Mouse (Mus musculus) ovary, postnatal 36 days (tissue): ENCODE results near the gene Tmem259.
A peak's percentile ranks its signal among the peaks of the same experiment; 100 is the strongest.

Source experiments
- DNase-seq: peaks from one replicate; pipeline ENCODE4 v3.0.0; 2022; ENCODE audit warnings: low spot score, mixed read lengths

Tmem259 gene

DNA sequence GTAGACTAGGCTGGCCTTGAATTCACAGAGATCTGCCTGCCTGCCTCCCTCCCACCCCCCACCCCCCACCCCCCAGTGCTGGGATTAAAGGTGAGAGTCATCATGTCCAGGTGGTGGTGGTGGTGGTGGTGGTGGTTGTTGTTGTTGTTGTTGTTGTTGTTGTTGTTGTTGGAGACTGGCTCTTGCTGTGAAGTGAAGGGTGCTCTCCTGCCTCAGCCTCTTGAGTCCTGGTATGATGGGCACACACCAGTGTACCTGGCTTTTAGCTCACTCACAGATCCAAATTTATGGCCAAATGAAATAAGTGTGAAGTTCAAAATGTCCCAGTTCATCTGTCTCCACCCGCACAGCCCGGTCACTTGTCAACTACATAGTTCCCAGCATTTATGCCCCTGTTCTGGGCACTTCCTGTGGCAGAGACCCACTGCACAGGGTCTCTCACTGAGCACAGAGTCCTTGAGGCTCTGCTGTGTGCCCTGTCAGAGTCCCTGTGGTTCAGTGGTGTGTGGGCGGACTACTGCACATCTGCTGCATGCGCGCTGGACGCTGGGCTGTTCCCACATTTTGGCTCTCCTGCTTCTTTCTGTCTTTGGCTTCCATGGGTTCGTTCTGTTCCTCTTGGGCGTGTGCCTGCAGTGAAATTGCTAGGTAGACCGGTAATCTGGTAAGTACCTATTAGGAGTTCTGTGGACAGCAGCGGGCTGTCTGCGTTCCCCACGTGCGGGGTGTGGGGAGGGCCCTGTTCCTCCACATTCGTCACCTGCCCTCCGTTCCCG is 49.1 kb downstream of the Tmem259 start:
- no peak for DNase-seq

DNA sequence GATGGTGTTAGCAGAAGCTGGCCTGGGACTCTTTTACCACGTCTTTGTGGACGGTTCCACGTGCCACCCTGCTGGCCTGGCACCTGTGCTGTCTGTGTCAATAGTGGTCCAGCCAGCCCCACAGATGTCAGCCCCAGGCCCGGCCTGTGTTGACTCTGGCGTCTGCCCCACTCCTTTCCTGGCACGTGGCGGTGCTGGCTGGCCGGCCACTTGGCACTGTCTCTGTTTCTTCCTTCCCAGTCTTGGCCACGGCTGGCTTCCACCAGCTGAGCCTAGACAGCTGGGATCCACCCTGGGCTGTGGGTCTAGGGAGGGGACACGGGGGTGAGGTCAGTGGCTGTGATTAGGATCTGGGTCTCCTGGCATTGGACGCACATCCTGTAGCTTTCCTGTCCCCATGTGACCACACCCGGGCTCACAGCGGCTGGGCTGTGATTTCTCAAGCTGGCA is 49.8 kb downstream of the Tmem259 start:
- DNase-seq, result peak; percentile 75

DNA sequence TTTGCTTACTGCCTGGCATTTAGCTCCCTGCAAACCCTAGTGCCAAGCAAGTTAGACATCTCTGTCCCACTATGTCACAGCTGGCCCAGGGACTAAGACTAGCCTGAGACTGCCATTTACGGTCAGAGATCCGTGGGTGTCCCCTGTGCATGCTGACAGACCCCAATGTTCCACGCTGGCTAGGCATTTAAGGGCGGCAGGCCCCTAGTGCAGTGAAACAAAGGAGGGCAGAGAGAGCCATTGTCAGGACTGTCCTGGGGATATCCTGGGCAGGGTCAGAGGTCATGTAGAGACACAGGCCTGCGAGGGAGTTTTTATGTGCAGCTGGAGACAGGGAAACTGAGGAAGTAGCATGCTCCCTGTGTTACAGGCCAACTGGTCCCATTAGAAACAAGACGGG is 50.3 kb downstream of the Tmem259 start:
- no peak for DNase-seq

- no peak for DNase-seq
These were observed 50.9 kb downstream of the Tmem259 start for GRCm38 (mm10) chr10:79933145-79933679.

DNA sequence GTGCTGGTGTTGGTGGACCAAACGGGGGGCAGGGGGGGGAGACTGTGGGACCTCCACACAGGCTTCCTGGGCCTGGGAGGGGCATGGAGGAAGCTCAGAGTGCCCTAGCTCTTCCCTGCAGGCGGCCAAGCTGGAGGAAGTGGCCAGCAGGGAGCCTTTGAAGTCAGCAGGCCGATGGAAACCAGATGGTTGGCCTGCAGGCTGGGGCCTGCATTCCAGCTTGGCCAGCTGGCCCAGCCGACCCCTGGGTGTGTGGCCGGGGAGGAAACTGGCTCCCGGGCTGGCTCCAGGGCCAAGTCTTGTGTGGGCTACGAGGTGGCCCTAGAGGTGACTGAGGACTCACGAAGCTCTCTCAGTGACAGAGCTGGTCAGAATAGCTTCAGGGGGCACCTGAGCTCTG is 51.4 kb downstream of the Tmem259 start:
- peak; percentile 52 for DNase-seq

DNA sequence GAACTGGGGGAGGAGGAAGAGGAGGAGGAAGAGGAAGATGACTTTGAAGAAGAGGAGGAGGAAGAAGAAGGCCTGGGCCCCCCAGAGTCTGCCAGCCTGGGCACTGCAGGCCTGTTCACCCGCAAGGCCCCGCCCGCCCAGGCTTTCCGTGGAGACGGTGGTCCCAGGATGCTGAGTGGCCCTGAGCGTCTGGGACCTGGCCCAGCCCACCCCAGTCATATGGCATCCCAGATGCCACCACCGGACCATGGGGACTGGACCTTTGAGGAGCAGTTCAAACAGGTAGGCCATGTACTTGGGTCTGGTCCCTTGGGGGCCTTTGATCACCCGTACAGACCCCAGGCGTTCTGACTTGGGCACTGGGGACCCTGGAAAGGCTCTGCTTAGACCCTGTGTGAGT is 52.3 kb downstream of the Tmem259 start:
- no peak for DNase-seq

- no peak for DNase-seq
These were observed 53.3 kb downstream of the Tmem259 start for GRCm38 (mm10) chr10:79930826-79931186.

GRCm38 (mm10) chr10:79929967-79930825 is 53.9 kb downstream of the Tmem259 start:
- DNase-seq, result no peak

DNA sequence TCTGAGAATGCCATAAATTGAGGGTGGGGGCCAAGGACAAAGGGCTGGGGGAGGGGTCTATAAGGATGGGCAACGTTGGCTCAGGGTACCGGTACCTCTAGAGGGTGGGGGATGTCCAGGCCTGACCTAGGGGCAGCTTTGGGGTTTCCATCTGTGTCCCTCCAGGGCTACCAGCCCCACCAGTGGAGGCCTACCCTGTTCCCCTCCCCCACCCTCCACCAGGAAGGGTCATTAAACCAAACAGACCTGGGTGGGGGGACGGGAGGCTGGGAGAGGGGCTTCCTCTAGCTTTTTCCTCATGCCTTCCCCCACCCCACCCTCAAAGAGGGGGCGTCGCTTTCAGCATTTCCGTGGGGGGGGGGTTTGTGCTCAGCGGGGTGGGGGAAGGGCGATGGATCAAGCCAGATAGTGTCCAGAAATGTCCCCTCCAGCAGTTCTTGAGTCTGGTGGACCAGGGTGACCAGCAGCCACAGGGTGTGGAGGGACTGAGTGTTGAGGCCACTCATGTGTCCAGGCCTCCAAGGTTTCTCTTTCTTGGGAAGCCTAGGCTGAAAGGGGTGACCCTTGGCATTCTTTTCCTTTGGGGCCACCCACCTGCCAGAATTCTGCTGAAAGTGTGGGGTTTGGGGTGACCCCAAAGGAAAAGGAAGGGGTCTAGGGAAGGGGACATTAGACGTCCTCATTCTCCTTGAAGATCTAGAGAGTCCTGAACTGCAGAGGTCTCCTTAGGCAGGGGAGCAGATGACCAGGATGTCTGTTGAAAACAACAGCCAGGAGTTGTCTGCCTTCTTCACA is 55.0 kb downstream of the Tmem259 start:
- no peak for DNase-seq

DNA sequence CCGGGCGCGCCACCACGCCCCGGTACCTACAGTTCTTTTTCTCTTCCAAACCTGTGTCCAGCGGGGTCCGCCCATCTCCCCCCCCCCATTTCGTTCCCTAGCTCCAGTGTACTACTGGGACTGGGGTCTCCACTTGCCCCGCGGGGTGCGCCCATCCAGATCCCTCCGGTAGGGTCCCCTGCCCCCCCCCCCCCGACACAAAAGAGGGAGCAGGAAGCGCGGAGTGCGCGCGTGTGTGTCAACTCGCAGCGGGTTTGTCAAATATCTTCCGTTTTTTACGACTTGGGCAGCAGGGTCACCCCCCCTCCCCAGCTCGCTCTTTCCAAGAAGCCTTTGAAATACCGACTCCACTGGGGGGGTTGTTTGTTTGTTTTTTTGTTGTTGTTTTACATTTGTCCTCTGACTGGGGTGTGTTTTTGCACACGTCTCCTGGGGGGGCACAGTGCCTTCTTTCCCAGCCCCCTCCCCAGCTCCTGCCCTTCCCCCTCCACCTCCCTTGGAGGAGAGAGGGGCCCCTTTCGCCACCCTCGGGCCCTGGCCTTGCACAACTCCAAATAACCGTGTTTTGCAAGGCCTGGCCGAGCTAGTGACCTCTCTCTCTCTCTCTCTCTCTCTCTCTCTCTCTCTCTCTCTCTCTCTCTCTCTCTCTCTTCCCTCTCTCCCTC is 56.0 kb downstream of the Tmem259 start:
- peak; percentile 52 for DNase-seq

DNA sequence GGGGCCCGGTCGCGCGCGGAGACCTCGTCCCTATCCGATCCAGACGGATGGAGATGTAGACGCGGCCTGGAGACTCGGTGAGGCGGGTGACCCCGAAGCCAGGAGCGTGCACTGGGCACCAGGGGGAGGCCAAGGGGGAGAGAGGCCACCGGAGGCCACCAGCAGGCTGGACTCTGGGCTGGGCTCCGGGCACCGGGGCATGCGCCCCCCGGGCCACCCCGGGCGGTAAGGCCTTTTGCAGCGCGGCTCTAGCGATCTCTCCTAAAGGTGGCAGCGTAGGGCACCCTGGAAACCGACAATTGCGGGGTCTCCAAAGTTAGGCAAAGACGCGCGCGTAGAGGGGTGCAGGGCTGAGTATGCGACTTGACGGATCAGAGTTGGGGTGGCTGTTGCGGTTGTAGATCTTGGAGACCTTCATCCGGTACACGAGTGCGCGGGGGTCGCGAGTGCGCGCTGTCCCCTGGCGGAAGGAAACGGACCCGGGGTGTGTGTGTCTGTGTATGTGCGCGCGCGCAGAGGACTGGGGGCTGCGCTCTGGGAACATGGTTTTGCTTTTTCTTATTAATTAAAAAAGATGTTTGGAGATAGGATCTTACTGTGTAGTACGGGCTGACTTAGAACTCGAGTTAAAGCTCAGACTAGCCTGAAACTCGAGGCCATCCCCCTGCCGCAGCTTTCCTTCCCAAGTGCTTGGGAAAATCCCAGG is 56.7 kb downstream of the Tmem259 start:
- DNase-seq, result peak; percentile 62

DNA sequence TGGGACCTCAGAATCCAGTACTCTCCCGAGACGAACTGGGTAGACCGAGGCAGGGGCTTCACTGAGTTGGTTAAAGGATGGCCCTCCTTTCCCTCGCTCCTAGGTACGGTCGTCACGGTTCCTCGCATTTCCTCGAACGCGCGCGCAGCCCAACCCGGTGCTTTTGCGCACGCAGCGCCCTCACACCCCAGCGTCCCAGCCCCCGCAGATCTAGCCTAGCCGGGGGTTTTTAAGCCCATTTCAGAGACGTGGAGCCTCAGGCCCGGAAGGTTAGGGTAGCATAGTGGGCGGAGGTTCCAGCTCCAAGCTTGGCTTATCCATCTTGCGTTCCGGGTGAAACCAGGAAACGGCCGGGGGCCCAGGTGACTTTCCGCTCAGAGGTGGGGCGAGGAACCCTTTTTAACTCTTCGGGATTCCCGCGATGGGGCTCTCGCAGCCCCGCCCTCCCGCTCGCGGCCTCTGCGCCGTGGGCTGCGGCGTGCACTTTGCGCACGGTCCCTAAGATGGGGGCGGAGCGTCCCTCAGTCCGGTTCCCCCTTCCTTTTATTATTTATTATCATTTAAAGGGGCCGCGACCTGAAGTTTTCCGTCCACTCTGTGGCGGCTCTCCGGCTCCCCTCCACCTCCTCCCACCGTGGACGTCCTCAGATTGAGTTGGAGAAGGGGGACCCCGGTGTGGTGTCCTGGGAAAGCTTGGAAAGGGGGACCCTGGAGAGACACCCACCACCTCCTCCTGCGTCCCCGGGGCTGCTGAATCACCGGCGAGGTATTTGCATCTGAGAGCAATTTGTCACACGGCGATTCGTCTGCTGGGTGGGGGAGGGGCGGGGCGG is 57.4 kb downstream of the Tmem259 start, which contains the start of gene Arid3a:
Gene Arid3a (plus strand): TSS at position 553 of the 833 bp plus-strand sequence.
- DNase-seq, result peak; percentile 91

- no peak for DNase-seq
These were observed 58.2 kb downstream of the Tmem259 start for GRCm38 (mm10) chr10:79925785-79926490.

- DNase-seq, result peak; percentile 91
These were observed 58.9 kb downstream of the Tmem259 start for GRCm38 (mm10) chr10:79924998-79925784.
